Mouse (Mus musculus) liver, postnatal 0 days (tissue): ENCODE data around the gene Nipal1.

Experiments used
- CTCF ChIP-seq: sonication (generic); IDR thresholded peaks from 2 replicates; pipeline ENCODE4 v1.5.1; 2016; ENCODE audit warnings: antibody characterized with exemption, low read depth
- EP300 ChIP-seq: IDR thresholded peaks from 2 replicates; pipeline ENCODE4 v1.6.1; 2016; ENCODE audit warnings: antibody characterized with exemption, low read depth, mild to moderate bottlenecking

DNA sequence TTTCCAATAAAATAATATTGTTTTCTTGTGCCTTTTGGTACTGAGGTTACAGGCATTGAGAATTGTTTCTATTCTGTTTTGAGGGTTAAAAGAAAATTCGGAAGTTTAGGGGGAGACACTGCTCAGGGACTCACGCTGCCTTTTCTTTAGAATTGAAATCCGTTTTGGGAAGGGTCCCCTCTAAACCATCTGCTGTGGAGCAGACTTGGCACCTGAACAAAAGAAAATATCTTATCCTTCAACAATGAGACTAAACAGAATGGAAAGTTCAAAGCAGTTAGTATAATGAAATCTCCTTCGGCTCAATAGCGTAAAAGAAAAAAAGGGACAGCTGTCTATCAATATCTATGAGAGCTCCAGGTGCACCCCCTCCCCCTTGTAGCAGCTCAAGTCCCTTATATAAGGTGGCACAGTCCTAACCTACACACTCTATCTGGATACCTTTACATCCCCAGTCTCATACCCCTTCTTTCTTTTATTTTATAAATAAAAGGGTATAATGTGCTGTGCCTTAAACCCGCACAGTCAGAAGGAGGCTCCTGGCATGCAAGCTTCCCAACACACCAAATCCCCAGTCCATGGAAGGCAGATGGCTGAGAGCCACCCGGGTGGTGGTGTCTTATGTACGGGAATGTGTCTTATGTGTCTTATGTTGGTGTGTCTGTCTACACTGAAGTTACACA lies 23.6 kb downstream of the Nipal1 start:
- TF ChIP-seq CTCF: no peak
- TF ChIP-seq EP300: no peak
